Mouse (Mus musculus) urinary bladder, postnatal 25 days (tissue): ENCODE results near the gene Xrcc2.
A peak's percentile ranks its signal among the peaks of the same experiment; 100 is the strongest.
"Not testable (repeated sequence)": the region's sequence is repeated elsewhere in the genome, so short reads cannot be mapped to it uniquely, and the experiment has no call there.

Source experiments
- DNase-seq: peaks from one replicate; pipeline ENCODE4 v3.0.0; 2022; ENCODE audit warnings: low spot score

The Xrcc2 gene

DNA sequence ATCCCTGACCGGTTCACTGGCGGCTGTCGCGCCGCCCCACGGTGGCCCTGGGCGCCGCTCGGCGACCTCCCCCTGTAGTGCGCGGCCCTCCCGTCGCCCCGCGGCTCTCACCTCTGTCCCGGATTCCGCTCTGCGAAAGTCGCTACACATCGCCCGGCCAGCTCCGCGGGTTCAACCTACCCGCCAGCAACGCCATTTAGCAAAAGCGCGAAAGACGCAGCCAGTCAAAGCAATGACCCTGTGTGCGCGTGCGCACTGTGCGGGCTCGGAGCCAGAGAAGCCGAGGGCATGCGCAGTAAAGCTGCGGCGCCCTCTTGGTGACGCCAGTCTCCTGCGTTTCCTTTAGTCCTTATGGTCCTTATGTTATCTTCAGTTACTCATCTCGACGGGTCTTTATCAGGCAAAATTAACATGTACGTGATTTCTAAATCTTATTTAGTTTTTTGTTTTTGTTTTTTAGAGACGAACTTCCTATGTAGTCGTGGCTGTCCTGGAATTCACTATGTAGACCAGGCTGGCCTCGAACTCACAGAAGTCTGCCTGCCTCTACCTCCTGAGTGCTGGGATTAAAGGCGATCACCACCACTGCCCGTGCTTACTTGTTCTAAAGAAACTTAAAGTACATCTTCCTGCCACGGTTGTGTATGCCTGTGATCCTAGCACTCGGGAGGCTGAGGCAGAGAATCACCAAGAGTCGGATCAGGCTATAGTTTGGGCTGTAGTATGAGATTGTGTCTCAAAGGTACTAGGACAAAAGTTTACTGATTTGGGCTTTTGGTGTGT lies at the start of gene Xrcc2:
Gene Xrcc2, minus strand, starts transcription at position 259 of the 783 bp plus-strand sequence.
- peak; percentile 96 for DNase-seq

DNA sequence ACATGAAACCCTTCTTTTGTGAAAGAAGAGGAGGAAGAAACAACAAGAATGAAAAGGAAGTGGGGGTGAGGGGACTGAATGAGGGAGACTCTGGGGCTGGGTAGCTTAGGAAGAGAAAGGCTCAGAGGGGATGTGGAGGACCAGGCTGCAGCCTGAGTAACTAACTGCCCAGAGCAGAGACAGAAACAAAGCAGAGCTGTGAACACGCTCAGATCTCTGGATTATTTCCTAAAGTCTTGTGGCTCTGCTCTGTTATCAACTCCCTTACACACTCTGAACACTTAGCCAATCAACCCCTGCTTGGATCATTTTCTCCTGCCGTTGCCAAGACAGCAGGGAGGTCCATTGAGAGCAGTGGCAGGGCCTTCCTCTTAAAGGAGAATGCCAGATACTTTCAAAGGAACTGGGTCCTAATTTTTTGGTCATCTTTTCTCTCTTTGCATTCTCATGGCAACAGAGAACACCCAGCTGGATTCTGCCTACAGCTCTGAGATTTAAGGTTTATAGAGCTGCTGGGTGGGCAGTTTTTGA lies 48.7 kb upstream of the Xrcc2 start:
- no peak for DNase-seq

DNA sequence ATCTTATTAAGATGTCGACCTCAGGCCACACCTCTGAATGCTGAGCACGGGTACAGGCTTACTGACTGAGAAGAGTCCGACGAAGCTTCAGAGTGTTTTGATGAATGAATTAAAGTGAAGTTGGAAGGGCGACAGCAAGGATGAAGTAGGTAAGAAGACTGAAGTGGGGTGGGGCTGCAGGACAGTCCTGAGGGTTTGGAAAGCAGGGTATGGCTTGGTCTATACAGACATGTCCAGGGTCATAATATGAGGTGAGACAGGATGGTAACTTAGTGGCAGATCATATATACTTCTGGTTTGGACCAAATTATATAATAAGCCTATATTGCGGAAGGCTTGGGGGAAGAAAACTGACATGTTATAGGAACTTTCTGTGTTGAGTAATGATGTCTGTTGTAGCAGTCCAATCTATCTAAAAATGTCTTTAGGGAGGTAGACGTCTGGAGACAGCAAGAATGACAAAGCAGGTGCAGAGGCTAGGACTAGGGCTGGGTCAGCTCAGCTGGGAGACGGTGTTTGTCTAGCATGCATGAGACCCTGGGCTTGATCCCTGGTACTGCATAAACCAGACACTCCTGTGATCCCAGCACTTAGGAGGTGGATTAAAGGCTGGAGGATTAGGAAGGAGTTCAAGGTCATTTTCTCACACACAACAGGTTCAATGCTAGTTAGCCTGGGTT lies 48.1 kb upstream of the Xrcc2 start:
- DNase-seq = no peak

DNA sequence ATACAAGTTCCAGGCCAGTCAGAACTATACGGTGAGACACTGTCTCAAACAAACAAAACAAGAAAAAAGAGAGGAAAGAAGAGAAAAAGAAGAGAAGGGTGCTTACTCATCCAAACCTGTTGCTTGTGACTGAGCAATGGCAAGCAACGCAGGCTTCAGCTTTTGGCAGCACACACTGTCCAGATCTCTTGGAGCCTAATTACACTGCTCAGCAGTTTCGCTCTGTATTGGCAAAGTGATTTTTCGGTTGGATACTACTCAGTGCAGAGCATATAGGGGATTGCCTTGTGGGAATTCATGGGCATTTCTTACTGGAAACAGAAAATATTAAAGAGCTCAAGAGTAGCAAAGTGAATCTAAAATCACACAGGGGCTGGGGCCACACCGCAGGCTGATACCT lies 47.2 kb upstream of the Xrcc2 start:
- no peak for DNase-seq

DNA sequence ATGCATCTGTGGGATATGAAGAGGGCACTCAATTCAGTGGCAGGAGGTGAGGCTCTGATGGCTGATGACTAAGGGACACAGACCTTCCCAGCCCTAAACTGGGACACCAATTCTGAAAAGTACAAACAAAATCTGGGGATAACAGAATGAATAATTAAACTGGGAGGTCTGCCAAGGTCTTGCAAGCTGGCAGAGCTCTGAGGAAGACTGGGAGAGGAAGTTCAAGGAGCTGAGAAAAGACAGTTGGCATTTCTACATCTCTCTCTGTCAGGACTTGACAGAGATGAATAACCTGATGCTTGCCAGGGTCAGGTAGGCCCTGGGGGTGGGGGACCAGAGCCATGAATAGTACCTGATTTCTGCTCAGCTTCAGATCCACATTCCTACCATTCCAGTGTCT lies 45.9 kb upstream of the Xrcc2 start:
- DNase-seq = no peak

DNA sequence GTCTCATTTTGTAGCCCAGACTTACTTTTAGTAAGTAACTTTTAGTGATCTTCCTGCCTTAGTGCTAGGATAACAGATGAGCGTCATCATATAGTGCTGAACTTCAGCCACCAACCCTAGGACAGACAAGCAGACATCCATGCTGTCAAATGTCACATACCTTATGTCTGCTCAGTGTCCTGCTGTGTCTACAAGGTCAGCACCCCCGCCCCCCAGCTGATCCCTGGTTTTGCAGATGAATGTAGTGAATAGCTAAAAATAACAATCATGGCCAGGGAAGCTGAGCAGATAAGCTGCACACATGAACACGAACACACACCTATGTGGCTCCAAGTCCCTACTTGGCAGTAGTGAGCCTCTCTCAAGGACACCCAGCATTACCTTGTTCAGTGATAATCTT lies 43.0 kb upstream of the Xrcc2 start:
- no peak for DNase-seq

DNA sequence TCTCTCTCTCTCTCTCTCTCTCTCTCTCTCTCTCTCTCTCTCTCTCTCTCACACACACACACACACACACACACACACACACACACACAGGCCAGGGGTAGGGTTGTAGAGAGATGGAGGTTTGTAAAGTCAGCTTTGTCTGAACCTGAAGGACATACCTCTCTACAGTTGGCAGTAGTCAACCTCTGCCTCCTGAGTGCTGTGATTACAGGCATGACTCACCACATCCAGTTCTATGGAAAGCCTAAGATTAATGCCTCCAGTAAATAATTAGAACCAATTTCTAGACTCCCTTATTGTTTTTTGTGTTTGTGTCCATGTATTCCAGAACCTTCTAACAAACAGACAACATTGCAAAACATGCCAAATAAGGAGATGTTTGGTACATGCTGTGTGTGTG lies 42.3 kb upstream of the Xrcc2 start:
- DNase-seq = no peak

DNA sequence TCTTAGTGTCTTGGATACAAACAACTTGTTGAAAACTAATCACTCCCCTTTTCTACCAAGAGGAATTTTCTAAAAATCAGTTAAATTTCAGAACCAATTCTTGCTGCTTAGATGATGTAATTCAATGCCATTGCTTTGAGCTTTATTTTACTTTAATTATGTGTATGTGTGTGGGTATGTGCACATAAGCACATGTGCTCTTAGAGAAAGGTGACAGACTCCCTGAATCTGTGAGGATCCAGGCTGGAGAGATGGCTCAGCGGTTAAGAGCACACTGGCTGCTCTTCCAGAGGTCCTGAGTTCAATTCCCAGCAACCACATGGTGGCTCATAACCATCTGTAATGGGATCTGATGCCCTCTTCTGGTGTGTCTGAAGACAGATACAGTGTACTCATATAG lies 33.3 kb upstream of the Xrcc2 start:
- DNase-seq = not testable (repeated sequence)

DNA sequence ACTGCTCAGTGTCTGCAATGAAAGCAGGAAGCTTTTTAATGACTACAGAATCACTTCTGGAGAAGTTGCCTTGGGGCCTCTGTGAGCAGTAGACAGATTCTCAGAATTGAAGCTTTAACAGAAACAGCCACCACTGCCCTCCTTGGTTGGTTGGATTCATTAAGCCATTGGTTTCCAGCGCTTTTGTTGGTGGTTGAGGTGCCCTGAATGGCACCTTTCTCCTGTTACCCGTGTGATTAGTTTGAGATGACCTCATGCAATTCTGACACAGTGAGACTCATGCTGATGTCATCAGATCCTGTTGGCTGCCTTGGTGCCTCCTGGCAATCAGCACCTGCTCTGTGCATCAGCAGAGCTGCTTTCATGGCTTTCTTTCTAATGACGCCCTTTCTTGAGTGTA lies 32.8 kb upstream of the Xrcc2 start:
- DNase-seq = no peak

DNA sequence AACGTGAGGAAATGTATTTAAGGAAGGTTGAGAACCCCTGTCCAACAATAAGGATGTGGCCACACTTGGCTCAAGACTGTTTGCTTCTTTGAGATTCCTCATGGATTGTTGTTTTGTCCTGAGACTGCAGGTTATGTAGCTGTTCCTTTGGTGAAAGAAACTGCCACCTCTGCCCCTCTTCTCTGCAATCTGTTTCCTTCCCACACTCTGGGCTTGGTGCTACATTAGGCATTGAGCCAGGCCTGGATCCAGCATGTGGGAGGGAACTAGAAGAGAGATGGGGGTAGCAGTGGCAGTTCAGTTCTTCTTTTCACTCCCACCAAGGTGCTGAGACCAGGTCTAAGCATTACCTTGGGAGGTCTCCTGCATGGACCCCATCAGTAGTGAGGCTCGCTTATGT lies 30.2 kb upstream of the Xrcc2 start:
- no peak for DNase-seq

DNA sequence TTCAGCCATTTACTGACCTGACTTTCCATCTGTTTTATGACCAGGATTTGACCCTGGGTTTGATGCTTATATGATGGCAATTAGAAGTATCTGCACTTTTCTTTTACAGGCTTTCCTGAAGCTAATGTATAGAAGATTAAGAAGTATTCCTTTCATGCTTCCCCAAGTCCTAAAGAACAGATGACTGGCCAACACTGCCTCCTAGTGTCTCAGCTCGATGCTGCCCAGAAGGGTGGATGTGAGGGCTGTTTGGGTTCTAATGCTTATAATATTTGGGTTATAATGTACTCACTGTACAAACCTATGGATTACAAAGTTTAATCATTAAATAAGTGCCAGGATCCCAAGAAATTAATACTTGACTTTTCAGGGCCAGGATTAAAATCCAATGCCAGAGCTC lies 28.7 kb upstream of the Xrcc2 start:
- peak; percentile 45 for DNase-seq

DNA sequence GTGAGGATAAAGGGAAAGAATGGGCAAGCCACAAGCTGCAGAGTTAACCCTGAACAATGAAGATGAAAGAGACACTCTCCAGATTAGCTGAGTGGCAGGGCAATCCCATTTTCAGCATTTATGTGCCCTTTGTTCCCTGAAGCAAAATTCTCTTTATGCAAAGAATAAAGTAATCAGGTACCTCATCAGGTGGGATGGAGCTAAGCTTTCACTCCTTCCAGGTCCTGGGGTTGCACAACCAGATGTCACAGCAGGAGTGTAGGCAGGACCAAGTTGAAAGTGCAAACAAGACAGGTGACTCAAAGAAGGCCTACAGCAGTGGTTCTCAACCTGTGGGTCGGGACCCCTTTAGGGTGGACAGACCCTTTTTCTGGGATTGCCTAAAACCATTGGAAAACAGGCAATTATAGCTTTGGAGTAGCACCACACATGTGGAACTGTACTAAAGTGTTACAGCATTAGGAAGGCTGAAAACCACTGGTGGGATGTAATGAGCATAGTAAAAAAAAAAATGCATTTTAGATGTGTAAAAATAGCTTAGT lies 18.6 kb upstream of the Xrcc2 start:
- no peak for DNase-seq

DNA sequence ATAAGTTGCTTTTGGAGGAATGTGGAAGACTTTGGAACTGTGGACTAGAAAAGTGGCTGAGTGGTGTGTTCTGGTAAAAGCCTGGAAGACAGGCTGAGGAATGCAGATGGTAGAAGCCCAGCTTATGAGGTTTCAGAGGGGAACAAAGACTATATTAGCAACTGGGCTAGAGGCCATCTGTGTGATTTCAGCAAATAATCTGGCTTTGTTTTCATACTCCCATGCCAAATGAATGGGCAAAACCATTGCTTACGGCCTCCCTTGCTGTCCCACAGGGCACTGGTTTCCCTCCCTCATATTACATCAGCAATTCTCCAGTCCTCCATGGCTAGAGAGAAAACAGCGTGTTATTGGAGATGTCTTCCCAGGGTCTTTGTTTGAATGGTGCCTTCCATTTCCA lies 17.4 kb upstream of the Xrcc2 start:
- no peak for DNase-seq

DNA sequence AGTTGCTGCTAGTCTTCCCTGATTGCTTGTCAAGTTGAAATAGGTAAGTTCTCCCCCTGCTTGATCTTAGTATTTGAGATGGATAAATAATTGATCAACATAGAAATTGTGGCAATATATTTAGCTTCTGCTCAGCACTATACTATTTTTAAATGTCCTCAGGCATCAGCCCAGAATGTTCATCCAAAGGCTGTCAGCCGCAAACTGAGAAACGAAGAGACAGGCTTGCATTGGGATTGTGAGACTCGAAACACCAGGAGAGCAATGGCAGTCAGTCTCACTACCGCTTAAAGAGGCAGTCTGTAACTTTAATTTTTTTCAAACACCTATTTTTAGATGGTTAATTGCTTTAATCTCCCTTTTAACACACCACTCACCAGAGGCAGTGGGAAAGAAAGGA lies 13.8 kb upstream of the Xrcc2 start:
- DNase-seq = no peak

DNA sequence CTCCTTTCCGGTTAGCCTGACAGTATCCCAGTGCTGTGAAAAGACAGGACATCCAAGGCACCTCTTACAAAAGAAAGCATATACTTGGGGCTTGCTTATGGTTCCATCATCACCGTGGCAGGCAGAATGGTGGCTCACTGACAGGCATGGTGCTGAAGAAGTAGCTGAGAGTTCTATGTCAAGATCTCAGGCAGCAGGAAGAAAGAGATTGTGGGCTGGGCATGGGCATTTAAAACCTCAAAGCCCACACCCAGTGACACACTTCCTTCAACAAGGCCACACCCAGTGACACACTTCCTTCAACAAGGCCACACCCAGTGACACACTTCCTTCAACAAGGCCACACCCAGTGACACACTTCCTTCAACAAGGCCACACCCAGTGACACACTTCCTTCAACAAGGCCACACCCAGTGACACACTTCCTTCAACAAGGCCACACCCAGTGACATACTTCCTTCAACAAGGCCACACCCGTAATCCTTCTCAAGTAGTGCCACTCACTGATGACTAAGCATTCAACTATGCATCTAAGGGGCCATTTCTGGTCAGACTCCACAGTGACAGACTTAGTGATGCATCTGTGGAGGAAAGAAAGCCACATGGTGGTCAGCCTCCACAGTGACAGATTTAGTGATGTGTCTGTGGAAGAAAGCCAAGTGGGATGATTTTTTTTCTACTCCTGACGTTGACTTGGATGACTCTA lies 7.5 kb upstream of the Xrcc2 start:
- not testable (repeated sequence) for DNase-seq

DNA sequence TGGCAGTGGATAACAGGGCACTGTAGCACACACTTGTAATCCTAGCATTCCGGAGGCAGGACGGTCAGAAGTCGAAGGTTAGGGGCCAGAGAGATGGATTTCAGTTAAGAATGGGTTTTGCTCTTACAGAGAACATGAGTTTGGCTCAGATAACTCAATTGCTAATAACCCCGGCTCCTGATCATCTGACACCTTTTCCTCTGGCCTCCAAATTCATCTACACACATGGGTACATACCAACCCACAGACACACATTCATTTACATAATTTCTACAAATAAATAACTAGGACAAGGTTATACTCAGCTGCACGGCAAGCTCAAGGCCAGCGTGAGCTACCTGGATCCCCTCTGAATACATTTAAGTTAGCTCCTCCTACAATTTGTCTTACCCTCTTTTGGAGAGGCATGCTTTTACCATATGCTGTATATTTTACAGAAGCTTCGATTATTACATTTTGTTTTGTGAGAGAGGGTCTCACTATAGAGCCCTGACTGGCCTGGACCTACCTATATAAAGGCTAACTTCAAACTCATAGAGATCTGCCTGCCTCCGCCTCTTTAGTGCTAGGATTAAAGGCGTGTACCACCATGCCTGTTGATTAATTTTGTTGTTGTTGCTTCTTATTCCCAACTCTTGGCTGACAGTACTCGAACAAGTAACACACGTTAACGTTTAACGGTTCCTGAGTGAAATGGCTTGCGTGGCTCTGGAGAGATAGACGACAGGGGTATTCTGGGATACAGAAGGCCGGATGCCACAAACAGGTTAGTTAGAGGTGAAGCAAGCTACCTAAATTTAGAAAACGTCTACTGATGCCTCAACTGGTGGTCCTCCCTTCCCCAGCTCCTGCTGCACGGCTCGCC lies 691 bp downstream of the Xrcc2 start:
- DNase-seq = no peak

DNA sequence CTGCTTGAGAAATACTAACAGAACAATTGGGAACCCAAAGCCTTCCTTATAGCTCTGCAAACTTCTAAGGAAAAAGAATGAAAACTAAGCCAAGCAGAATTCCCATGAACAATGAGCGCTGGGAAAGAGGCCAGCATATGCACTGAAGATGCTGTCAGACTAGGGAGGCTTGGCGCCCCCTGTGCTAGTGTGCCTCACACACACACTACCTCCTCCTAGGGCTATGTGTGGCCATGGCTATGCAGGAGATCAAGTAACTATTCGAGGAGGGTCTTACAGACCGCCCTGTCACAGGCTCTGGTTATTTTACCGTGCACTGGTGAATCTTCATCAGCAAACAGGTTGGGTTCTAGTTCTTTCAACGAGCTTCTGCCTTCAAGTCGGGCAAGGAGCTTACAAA lies 7.7 kb downstream of the Xrcc2 start:
- DNase-seq = no peak

DNA sequence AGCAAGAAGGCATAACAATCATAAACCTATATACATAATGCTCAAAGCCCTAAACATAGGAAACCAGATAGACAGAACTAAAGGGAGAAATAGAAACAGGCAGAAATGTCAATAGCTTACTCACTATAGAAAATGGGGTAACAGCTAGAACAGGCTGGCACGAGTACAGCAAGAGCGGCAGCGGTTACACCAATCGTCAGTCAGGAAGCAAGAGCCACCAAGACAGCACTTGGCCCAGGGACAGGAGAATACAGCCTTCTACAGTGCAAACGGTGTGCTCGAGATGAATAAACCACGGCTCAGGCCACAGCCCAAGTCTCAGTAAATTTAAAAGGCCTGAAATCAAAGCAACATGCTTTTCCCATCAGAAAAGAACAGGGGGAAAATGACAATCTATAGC lies 9.4 kb downstream of the Xrcc2 start:
- DNase-seq = no peak

DNA sequence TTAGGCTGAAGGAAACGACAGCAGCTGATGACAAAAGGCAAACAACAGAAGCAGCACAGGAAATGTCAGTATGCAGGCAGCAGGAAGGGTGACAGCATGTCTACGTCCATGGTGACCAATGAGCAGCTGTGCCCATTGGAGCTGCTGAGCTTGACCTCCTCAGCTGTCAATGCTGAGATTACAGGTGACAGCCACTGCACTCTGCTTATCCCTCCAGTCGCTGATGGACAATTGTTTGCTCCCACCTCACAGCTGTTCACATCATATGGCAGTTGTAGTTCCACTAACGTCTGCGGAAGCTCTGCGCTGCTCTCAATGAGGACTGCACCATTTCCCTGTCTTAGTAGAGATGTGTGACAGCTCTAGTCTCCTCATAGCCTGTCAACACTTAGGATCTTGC lies 9.8 kb downstream of the Xrcc2 start:
- DNase-seq = no peak

DNA sequence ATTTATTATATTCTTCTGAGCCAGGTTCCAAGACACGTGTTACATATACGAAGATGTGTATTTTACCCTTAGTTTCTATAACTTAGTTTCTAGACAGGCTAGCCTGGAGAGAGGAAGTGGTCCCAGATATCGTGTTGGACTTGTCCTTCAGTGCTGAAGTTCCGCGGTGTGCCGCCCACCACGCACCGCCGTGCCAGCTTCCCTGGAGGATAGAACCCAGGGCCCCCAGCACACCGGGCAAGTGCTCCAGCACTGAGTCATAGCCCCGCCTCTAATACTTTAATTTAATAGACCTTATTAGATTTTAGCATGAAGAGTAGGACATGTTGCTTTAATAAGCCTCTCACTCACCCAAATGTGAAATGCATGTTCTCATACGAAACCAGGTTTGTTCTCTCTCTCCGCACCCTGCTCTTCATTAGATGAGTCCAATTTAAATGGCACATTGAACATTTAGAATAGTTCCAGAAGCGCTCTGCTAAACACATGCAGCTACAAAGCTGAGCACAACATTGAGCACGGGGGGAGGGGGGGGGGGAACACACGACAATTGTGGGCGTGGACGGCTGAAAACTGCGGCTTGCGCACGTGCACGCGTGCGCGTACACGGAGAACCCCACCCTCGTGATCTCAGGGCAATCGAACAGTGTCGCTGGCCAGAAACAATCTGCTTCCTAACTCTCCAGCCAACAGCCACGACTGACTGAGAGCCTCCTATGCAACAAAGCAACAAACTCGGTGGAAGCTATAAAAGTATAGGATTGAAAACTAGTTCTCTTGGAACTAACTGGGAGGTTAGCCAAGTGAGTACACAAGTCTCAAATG lies 33.7 kb downstream of the Xrcc2 start:
- DNase-seq = no peak

DNA sequence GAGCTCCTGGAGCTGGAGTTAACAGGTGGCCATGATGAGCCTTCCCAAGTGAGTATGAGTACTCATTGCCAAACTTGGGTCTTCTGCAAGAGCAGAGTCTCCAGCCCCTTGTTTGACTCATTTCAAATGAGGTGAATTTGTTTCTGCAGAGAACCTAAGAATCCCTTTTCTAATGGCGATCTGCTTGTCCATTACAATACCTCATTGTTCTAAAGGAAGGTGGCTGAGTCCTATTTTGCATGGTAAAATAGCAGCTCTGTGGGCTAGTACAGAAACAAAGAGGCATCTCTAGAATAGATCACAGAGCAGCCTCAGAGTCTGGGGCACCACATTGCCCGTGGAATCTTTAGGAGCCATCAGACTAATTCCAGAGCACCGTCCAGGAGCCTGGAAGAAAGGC lies 34.6 kb downstream of the Xrcc2 start:
- no peak for DNase-seq
